Mouse (Mus musculus) forebrain, embryonic 12.5 days (tissue): ENCODE data around the gene Ptpn3. TPM values are rescaled to one million over a fixed set of nuclear protein-coding genes. Genes with fewer than 3 reads are reported as not detected.

Experiments used
- ATAC-seq: fragments of 200-750 bp; cut with Nextera tagmentation; 2 replicates; pipeline ENCODE4 v1.8.0; 2017; ENCODE audit warnings: moderate TSS enrichment; ENCODE audit not compliant: low FRiP score
- H3K27ac ChIP-seq: fragments of 300-500 bp; sonication (generic); 2 replicates; pipeline ENCODE4 v1.5.1; 2016; ENCODE audit warnings: mild to moderate bottlenecking
- H3K27me3 ChIP-seq: fragments of 300-500 bp; sonication (generic); 2 replicates; pipeline ENCODE4 v1.6.1; 2016; ENCODE audit warnings: mild to moderate bottlenecking
- H3K36me3 ChIP-seq: fragments of 300-500 bp; sonication (generic); replicated peaks from 2 replicates; pipeline ENCODE4 v1.6.1; 2016; ENCODE audit warnings: mild to moderate bottlenecking
- H3K4me1 ChIP-seq: fragments of 300-500 bp; sonication (generic); 2 replicates; pipeline ENCODE4 v1.6.1; 2016
- H3K4me2 ChIP-seq: fragments of 300-500 bp; sonication (generic); 2 replicates; pipeline ENCODE4 v1.6.1; 2016; ENCODE audit warnings: mild to moderate bottlenecking, moderate library complexity
- H3K4me3 ChIP-seq: fragments of 300-500 bp; sonication (generic); replicated peaks from 2 replicates; pipeline ENCODE4 v1.5.1; 2016; ENCODE audit warnings: mild to moderate bottlenecking
- H3K9ac ChIP-seq: fragments of 300-500 bp; sonication (generic); 2 replicates; pipeline ENCODE4 v1.6.1; 2016; ENCODE audit warnings: mild to moderate bottlenecking
- H3K9me3 ChIP-seq: fragments of 300-500 bp; sonication (generic); 2 replicates; pipeline ENCODE4 v1.6.1; 2016
- WGBS: fragments of 180-500 bp; shearing (Covaris S2); methylation state at CpG from one replicate; pipeline ENCODE4 v1.1.7; 2016; 5-methylcytosine and 5-hydroxymethylcytosine counted together
- polyA plus RNA-seq: library from polyadenylated mRNA; unstranded; fragments of >200 nt; fragmentation: Nextera tagmentation; extraction: Ambion mirVana; gene quantifications from 2 replicates; pipeline ENCODE4 v1.2.1, GENCODE M21; 2016

Gene Ptpn3
- polyA plus RNA-seq, 1 experiment from 2014 or later = 2.4 TPM

- Histone ChIP-seq H3K4me3 (no peak overlapping the region), H3K36me3 (no peaks in the 10 kb centered on the region), H3K27ac (no peak overlapping the region), H3K4me1 (peaks cover 10% of the 10 kb centered on the region), H3K4me2 (no peak overlapping the region), H3K9ac (no peak overlapping the region), H3K27me3 (no peaks in the 10 kb centered on the region), H3K9me3 (no peaks in the 10 kb centered on the region)
- ATAC-seq = no peak
- 88% methylated on average over 4 of the region's 4 CpGs for WGBS
Measured at GRCm38 (mm10) chr4:57256761-57257160, 44.9 kb downstream of the Ptpn3 start.

DNA sequence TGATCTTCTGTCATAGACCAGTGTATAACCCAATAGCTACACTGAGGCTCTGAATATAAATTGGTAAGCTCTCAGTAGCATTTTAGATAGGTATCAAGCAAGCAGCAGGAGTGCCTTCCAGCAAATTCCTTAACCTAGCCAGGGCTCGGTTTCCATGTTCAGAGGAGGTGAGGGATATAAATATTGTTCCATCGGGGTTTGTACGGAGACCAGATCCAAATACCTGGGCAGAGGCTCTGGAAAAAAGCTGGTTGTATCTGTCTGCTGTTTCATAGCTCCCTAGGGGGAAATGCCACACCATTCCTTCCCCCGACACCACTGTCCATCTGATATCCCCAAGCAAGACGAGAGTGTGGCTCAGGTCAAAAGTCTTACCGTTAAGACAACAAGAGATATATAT is 47.2 kb downstream of the Ptpn3 start:
- Histone ChIP-seq H3K4me1 (peaks cover 10% of the 10 kb centered on the region), H3K36me3 (no peaks in the 10 kb centered on the region), H3K9ac (no peak overlapping the region), H3K4me3 (no peak overlapping the region), H3K27me3 (no peaks in the 10 kb centered on the region), H3K4me2 (no peak overlapping the region), H3K27ac (no peak overlapping the region), H3K9me3 (no peaks in the 10 kb centered on the region)
- WGBS = 93% methylated on average over 6 of the region's 6 CpGs
- ATAC-seq = no peak

GRCm38 (mm10) chr4:57250636-57251035 is 51.0 kb downstream of the Ptpn3 start:
- no peak for ATAC-seq
- no peaks in the 10 kb centered on the region for H3K9me3 ChIP-seq
- H3K4me1 ChIP-seq = no peaks in the 10 kb centered on the region
- no peak overlapping the region for H3K9ac ChIP-seq
- H3K36me3 ChIP-seq = no peaks in the 10 kb centered on the region
- H3K4me3 ChIP-seq = no peak overlapping the region
- H3K4me2 ChIP-seq = no peak overlapping the region
- H3K27me3 ChIP-seq = no peaks in the 10 kb centered on the region
- H3K27ac ChIP-seq = no peak overlapping the region
- WGBS = 30% methylated on average over 2 of the region's 2 CpGs

- Histone ChIP-seq H3K4me1 (no peaks in the 10 kb centered on the region), H3K27me3 (no peaks in the 10 kb centered on the region), H3K27ac (no peak overlapping the region), H3K9ac (no peak overlapping the region), H3K36me3 (no peaks in the 10 kb centered on the region), H3K4me2 (no peak overlapping the region), H3K4me3 (no peak overlapping the region), H3K9me3 (no peaks in the 10 kb centered on the region)
- ATAC-seq = no peak
- 66% methylated on average over 8 of the region's 8 CpGs for WGBS
Measured at GRCm38 (mm10) chr4:57249108-57249507, 52.5 kb downstream of the Ptpn3 start.

- ATAC-seq = no peak
- H3K27ac ChIP-seq = no peak overlapping the region
- no peak overlapping the region for H3K9ac ChIP-seq
- H3K27me3 ChIP-seq = no peaks in the 10 kb centered on the region
- no peaks in the 10 kb centered on the region for H3K9me3 ChIP-seq
- H3K4me2 ChIP-seq = no peak overlapping the region
- 89% methylated on average over 10 of the region's 10 CpGs for WGBS
- H3K36me3 ChIP-seq = no peaks in the 10 kb centered on the region
- H3K4me1 ChIP-seq = no peaks in the 10 kb centered on the region
- H3K4me3 ChIP-seq = no peak overlapping the region
Measured at GRCm38 (mm10) chr4:57244874-57245273, 56.8 kb downstream of the Ptpn3 start.

DNA sequence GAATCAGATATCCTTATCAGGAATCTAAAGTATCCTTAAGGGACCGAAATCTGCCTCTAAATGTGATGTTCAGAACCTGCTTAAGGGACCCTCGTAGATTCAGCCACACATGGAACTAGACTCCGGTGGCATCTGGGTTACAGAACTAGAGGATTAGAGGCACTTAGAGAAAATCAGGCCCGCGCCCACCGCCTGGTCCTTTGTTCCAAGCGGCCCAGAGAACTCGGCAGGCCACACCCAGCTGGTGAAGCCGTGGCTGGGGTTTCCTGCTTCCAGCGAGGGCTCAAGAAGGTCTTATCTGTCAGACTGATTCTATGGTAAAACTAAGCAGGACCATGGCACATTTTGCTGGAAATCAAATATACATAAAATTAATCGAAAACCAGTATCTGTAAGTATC is 58.3 kb downstream of the Ptpn3 start:
- H3K4me3 ChIP-seq = no peak overlapping the region
- H3K4me2 ChIP-seq = no peak overlapping the region
- H3K27ac ChIP-seq = no peak overlapping the region
- H3K27me3 ChIP-seq = no peaks in the 10 kb centered on the region
- H3K4me1 ChIP-seq = no peaks in the 10 kb centered on the region
- no peak overlapping the region for H3K9ac ChIP-seq
- no peaks in the 10 kb centered on the region for H3K9me3 ChIP-seq
- WGBS = 29% methylated on average over 11 of the region's 11 CpGs
- H3K36me3 ChIP-seq = no peaks in the 10 kb centered on the region
- no peak for ATAC-seq

- no peak overlapping the region for H3K4me3 ChIP-seq
- H3K9me3 ChIP-seq = no peaks in the 10 kb centered on the region
- no peak overlapping the region for H3K27ac ChIP-seq
- no peak for ATAC-seq
- H3K9ac ChIP-seq = no peak overlapping the region
- H3K27me3 ChIP-seq = no peaks in the 10 kb centered on the region
- no peaks in the 10 kb centered on the region for H3K4me1 ChIP-seq
- no peak overlapping the region for H3K4me2 ChIP-seq
- WGBS = 85% methylated on average over 10 of the region's 10 CpGs
- no peaks in the 10 kb centered on the region for H3K36me3 ChIP-seq
Measured at GRCm38 (mm10) chr4:57240934-57241333, 60.7 kb downstream of the Ptpn3 start.

DNA sequence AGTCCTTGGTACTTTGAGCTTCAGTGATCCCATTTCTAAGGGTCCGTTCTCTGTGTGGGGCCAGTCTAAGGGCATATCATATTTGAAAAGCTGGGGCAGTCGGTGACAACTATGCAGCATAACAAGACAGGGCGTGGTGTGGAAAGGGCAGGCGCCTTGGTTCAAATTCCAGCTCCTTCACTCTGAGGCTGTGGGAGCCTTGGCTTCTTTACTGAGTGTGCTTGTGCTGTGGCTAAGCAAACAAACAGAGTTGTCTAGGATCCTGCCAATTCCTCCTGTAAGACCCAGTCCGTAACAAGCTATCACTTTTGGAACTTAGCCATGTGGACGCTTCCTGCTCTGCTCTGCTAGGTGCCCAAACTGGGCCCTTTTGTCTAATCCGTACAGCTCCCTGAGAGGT is 61.5 kb downstream of the Ptpn3 start:
- ATAC-seq = no peak
- Histone ChIP-seq H3K36me3 (no peaks in the 10 kb centered on the region), H3K9me3 (no peaks in the 10 kb centered on the region), H3K4me2 (no peak overlapping the region), H3K27me3 (no peaks in the 10 kb centered on the region), H3K27ac (no peak overlapping the region), H3K4me1 (no peaks in the 10 kb centered on the region), H3K4me3 (no peak overlapping the region), H3K9ac (no peak overlapping the region)
- WGBS = 74% methylated on average over 7 of the region's 7 CpGs

GRCm38 (mm10) chr4:57239112-57239511 is 62.5 kb downstream of the Ptpn3 start:
- WGBS = 78% methylated on average over 6 of the region's 6 CpGs

GRCm38 (mm10) chr4:57238118-57238517 is 63.5 kb downstream of the Ptpn3 start:
- no peak for ATAC-seq
- H3K9ac ChIP-seq = no peak overlapping the region
- H3K4me3 ChIP-seq = no peak overlapping the region
- 89% methylated on average over 7 of the region's 7 CpGs for WGBS
- no peaks in the 10 kb centered on the region for H3K36me3 ChIP-seq
- H3K9me3 ChIP-seq = no peaks in the 10 kb centered on the region
- H3K27me3 ChIP-seq = no peaks in the 10 kb centered on the region
- H3K4me2 ChIP-seq = no peak overlapping the region
- H3K27ac ChIP-seq = no peak overlapping the region
- H3K4me1 ChIP-seq = no peaks in the 10 kb centered on the region

More at GRCm38 (mm10) chr4:57239112-57239511, 62.5 kb downstream of the Ptpn3 start:
- Histone ChIP-seq H3K4me3 (no peak overlapping the region), H3K9me3 (no peaks in the 10 kb centered on the region), H3K9ac (no peak overlapping the region), H3K4me2 (no peak overlapping the region), H3K4me1 (no peaks in the 10 kb centered on the region), H3K36me3 (no peaks in the 10 kb centered on the region), H3K27me3 (no peaks in the 10 kb centered on the region), H3K27ac (no peak overlapping the region)
- no peak for ATAC-seq

- no peak overlapping the region for H3K27ac ChIP-seq
- H3K4me1 ChIP-seq = no peaks in the 10 kb centered on the region
- ATAC-seq = no peak
- H3K36me3 ChIP-seq = no peaks in the 10 kb centered on the region
- WGBS = 84% methylated on average over 5 of the region's 5 CpGs
- H3K9me3 ChIP-seq = no peaks in the 10 kb centered on the region
- no peak overlapping the region for H3K9ac ChIP-seq
- H3K4me3 ChIP-seq = no peak overlapping the region
- no peak overlapping the region for H3K4me2 ChIP-seq
- H3K27me3 ChIP-seq = no peaks in the 10 kb centered on the region
Measured at GRCm38 (mm10) chr4:57236513-57236912, 65.1 kb downstream of the Ptpn3 start.

- no peaks in the 10 kb centered on the region for H3K36me3 ChIP-seq
- no peaks in the 10 kb centered on the region for H3K27me3 ChIP-seq
- H3K27ac ChIP-seq = no peak overlapping the region
- ATAC-seq = no peak
- WGBS = 70% methylated on average over 4 of the region's 4 CpGs
- no peak overlapping the region for H3K4me3 ChIP-seq
- no peaks in the 10 kb centered on the region for H3K4me1 ChIP-seq
- no peak overlapping the region for H3K9ac ChIP-seq
- H3K9me3 ChIP-seq = no peaks in the 10 kb centered on the region
- H3K4me2 ChIP-seq = no peak overlapping the region
Measured at GRCm38 (mm10) chr4:57235741-57236140, 65.9 kb downstream of the Ptpn3 start.

GRCm38 (mm10) chr4:57234348-57234747 is 67.3 kb downstream of the Ptpn3 start:
- H3K27me3 ChIP-seq = no peaks in the 10 kb centered on the region
- WGBS = 82% methylated on average over 7 of the region's 7 CpGs
- no peak for ATAC-seq
- H3K36me3 ChIP-seq = no peaks in the 10 kb centered on the region
- H3K4me2 ChIP-seq = no peak overlapping the region
- H3K4me1 ChIP-seq = no peaks in the 10 kb centered on the region
- no peak overlapping the region for H3K27ac ChIP-seq
- no peak overlapping the region for H3K4me3 ChIP-seq
- no peak overlapping the region for H3K9ac ChIP-seq
- H3K9me3 ChIP-seq = no peaks in the 10 kb centered on the region

DNA sequence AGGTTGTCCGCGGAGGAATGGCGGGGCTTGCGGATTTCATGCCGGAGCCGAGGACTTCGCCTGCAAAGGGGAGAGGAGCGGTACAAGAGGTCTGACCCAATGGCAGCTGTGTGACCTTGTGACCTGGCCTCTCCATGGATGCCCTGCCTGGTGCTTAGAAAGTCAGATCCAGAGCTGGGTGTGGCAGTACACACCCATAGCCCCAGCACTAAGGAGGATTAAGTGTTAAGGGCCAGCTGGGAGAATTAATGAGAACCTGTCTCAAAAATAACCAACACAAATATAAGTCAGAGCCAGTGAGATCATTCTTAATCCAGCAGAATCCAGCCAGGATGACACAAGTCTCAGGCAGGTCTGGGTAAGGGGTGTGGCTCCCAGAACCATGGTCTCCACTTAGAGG is 69.2 kb downstream of the Ptpn3 start:
- no peak for ATAC-seq
- Histone ChIP-seq H3K4me3 (no peak overlapping the region), H3K4me1 (no peaks in the 10 kb centered on the region), H3K36me3 (no peaks in the 10 kb centered on the region), H3K9ac (no peak overlapping the region), H3K27me3 (no peaks in the 10 kb centered on the region), H3K4me2 (no peak overlapping the region), H3K9me3 (no peaks in the 10 kb centered on the region), H3K27ac (no peak overlapping the region)
- WGBS = 92% methylated on average over 8 of the region's 8 CpGs
